In genomic region chr3:88425708-88426420, GRCm38 (mm10) we compare ENCODE assay signal across 1 mouse cellular context.
TF ChIP-seq lines count a peak whose summit lies in the region.

No protein-coding gene starts in this region.

TF ChIP-seq in CH12.LX, 34 proteins besides CTCF, POLR2A, EP300 and RAD21:
- TF ChIP-seq IRF4 (IDR thresholded peaks at IDR 0.05; ENCODE audit: low read depth, low read length) (no peak), HCFC1 (IDR thresholded peaks at IDR 0.05; ENCODE audit: low read depth, low read length) (no peak), MYC (IDR thresholded peaks at IDR 0.05; ENCODE audit: low read depth, low read length) (no peak), ELF1 (IDR thresholded peaks at IDR 0.05; ENCODE audit: low read depth, low read length) (no peak), PAX5 (IDR thresholded peaks at IDR 0.05; ENCODE audit: low read length) (no peak), MEF2A (IDR thresholded peaks at IDR 0.05; ENCODE audit: borderline replicate concordance, low read depth, low read length) (no peak), ZC3H11A (IDR thresholded peaks at IDR 0.05; ENCODE audit: low read depth, low read length) (no peak)
